Mouse (Mus musculus) 3134 (cell line): ENCODE measurements at regions not wholly inside any gene's neighbourhood (a gene's known extent, or its start where the extent isn't known, plus 50 kb on each side); places are given as distances from the start of the nearest gene placed in this dataset.

ENCODE experiments used
- DNase-seq: peaks from one replicate; pipeline ENCODE4 v3.0.0-alpha.2; 2011; ENCODE audit warnings: low spot score; ENCODE audit not compliant: insufficient read length; ENCODE audit errors: extremely low read depth

GRCm38 (mm10) chr9:34143131-34143795 lies 342.4 kb upstream of the Kirrel3 start:
- no peak for DNase-seq

- no peak for DNase-seq
Measured at GRCm38 (mm10) chr9:34155240-34156019, 330.3 kb upstream of the Kirrel3 start.

- DNase-seq: peak; percentile 30
Measured at GRCm38 (mm10) chr9:34156581-34156980, 329.1 kb upstream of the Kirrel3 start.

- no peak for DNase-seq
Measured at GRCm38 (mm10) chr9:34161119-34161518, 324.6 kb upstream of the Kirrel3 start.

- DNase-seq: no peak
Measured at GRCm38 (mm10) chr9:34186314-34186713, 299.4 kb upstream of the Kirrel3 start.

- no peak for DNase-seq
Measured at GRCm38 (mm10) chr9:34192542-34192941, 293.2 kb upstream of the Kirrel3 start.

- no peak for DNase-seq
Measured at GRCm38 (mm10) chr9:34202122-34202941, 283.4 kb upstream of the Kirrel3 start.

- DNase-seq: no peak
Measured at GRCm38 (mm10) chr9:34202942-34203551, 282.6 kb upstream of the Kirrel3 start.

- DNase-seq: no peak
Measured at GRCm38 (mm10) chr9:34203624-34204365, 281.9 kb upstream of the Kirrel3 start.

- DNase-seq: peak; percentile 7
Measured at GRCm38 (mm10) chr9:34204479-34204878, 281.2 kb upstream of the Kirrel3 start.

- DNase-seq: peak; percentile 8
Measured at GRCm38 (mm10) chr9:34231561-34231960, 254.1 kb upstream of the Kirrel3 start.

- no peak for DNase-seq
Measured at GRCm38 (mm10) chr9:34234734-34235133, 251.0 kb upstream of the Kirrel3 start.

- no peak for DNase-seq
Measured at GRCm38 (mm10) chr9:34239531-34239930, 246.2 kb upstream of the Kirrel3 start.

GRCm38 (mm10) chr9:34243674-34244073 lies 242.0 kb upstream of the Kirrel3 start:
- no peak for DNase-seq

- DNase-seq: no peak
Measured at GRCm38 (mm10) chr9:34244576-34244975, 241.1 kb upstream of the Kirrel3 start.

- DNase-seq: no peak
Measured at GRCm38 (mm10) chr9:34252796-34253195, 232.9 kb upstream of the Kirrel3 start.

- no peak for DNase-seq
Measured at GRCm38 (mm10) chr9:34258492-34258891, 227.2 kb upstream of the Kirrel3 start.

GRCm38 (mm10) chr9:34278068-34278467 lies 207.6 kb upstream of the Kirrel3 start:
- DNase-seq: no peak

GRCm38 (mm10) chr9:34279386-34279785 lies 206.3 kb upstream of the Kirrel3 start:
- DNase-seq: peak; percentile 72

GRCm38 (mm10) chr9:34279906-34280305 lies 205.8 kb upstream of the Kirrel3 start:
- peak; percentile 86 for DNase-seq
